Mouse (Mus musculus) adrenal gland, adult 2 months (tissue): Measurements from ENCODE around the gene D630045J12Rik. TPM values are rescaled to one million over a fixed set of nuclear protein-coding genes. Genes with fewer than 3 reads are reported as not detected.

Source experiments
- DNase-seq: peaks from one replicate; pipeline ENCODE4 v3.0.0; 2021
- polyA plus RNA-seq: library from polyadenylated mRNA; depleted of rRNA; stranded (reverse); fragments of >200 nt; gene quantifications from 2 replicates; pipeline ENCODE4 v1.2.3, GENCODE M21; 2012
- total RNA-seq, 2 experiments: library from RNA; stranded (reverse); gene quantifications; 2 replicates each; pipeline ENCODE4 v1.2.3; 2021

Gene D630045J12Rik
- total and polyA plus RNA-seq, 3 experiments, result 2.9 to 4.5 (median 3.2) TPM

DNA sequence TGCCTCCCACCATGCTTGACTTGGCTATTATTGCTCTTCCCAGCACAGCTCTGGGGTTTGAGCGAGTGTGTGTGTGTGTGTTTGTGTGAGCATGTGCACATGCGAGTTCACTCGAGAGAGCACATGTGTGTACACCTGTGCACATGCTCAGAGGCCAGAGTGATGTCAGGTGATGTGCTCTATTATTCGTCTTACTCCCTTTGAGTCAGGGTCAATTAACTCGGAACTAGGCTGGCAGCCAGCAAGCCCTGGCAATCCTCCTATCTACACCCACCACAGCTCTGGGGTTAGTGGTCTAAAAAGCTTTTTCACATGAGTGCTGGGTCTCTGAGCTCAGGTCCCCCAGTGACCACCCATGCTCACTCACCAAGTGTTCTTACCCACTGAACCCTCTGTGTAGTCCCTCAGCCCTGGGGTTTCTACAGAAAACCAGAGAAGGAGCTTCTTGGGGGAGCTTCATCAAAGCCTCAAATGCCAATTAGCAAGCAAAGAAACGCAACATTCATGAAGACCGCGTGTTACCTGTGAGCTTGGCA, 11.4 kb downstream of the D630045J12Rik start:
- DNase-seq, result no peak

DNA sequence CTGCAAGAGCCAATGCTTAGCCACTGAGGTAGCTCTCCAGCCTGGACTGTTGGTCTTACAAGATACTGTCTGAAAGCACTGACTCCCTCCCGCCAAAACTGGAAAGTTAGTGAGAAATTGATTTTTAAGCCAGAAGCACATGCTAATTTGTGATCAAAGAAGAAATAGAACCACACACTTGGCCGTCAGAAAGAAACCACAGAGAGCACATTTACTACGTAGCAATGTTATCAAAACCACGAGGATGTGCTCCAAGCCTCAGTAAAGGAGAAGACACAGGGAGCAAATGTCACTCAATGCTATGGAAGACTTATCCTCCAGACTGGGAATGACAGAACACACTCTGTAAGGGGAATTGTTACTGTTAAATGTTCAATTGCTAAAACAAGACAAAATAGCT, 12.3 kb downstream of the D630045J12Rik start:
- no peak for DNase-seq

DNA sequence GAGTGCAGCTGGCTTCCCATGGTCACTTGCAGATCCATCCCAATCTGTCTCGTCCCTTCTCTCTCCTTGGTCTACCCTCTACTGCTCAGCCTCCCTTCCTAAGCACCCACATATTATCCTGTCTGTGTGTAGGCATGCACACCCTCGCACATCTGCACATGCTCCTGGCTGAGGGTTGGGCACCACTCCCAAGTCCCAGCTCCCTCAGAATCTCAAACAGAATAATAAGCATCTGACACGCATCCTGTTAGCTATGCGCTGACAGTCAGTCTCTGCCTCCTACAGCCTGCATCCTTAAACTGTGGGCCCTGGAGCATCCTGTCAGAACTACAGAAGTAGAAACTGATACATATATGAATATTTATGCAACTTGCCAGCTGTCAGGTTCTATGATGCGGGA, 13.2 kb downstream of the D630045J12Rik start:
- DNase-seq, result no peak

- no peak for DNase-seq
Measured at GRCm38 (mm10) chr6:38238382-38238781, 15.4 kb downstream of the D630045J12Rik start.

- no peak for DNase-seq
Measured at GRCm38 (mm10) chr6:38235991-38236658, 17.7 kb downstream of the D630045J12Rik start.

GRCm38 (mm10) chr6:38233803-38234202, 20.0 kb downstream of the D630045J12Rik start:
- DNase-seq, result no peak

DNA sequence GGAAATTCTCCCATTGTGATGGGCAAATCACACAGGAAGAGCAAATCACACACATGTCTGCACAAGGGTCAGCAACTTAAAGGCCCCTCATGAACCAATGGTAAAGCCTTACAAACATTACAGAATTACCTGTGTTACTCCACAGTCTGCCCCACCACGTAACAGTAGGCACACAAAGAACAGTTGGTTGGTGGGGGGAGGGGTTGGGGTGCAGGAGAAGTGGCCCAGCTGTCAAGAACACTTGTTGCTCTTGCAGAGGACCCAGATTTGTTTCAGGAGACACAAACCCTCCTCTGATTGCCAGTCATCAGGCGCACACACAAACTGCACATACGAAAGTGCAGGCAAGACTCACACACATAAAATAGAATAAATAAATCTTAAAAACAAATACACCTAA, 20.9 kb downstream of the D630045J12Rik start:
- no peak for DNase-seq

GRCm38 (mm10) chr6:38231994-38232393, 21.8 kb downstream of the D630045J12Rik start:
- no peak for DNase-seq

DNA sequence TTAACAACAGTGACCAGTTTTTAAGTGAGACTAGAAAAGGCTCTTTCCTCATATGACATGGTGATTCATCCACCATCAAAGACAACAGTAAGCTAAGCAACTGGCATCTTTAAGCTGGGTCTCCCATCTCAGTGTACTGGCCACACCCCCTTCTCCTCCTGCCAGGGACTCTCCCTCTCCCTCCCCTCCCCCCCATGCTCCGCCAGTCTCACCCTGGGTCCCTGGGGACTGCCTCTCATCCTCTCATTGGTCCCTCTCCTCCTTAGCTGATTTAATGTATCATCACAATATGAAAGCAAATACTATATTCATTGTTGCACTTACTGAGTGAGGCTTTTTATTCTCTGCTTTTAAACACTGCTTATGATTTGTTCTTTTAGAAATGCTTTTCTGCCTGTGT, 29.7 kb downstream of the D630045J12Rik start:
- DNase-seq, result no peak

- no peak for DNase-seq
Measured at GRCm38 (mm10) chr6:38219261-38219660, 34.5 kb downstream of the D630045J12Rik start.

- DNase-seq, result no peak
Measured at GRCm38 (mm10) chr6:38215448-38216110, 38.2 kb downstream of the D630045J12Rik start.

- DNase-seq, result no peak
Measured at GRCm38 (mm10) chr6:38207621-38208020, 46.2 kb downstream of the D630045J12Rik start.

DNA sequence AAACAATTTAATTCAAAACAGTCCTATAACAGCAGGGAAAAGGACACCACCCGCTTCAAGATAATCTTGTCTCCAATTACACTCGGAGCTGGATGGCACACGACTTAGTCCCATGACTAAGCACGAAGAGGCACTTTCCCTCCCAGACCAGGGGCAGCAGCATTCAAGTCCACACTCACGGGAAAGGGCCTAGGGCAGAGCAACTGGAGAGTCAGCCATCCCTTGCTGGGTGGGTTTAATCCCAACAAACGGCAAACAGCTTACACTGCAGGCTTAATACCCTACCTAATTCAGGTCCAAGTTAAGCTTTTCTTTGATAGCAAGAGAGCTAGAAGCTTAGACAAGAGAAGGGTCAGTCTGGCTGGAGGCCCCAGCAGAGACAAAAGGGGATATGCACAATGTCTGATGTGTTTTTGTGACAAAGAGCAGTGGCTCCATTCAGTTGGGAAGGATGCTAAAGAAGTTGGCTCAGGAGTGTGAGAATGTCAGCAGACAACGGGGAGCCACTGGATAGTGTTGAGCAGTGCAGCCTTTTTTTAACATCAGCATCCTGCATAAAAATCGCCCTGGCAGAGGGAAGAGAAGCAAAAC, 46.8 kb downstream of the D630045J12Rik start:
- no peak for DNase-seq

GRCm38 (mm10) chr6:38205375-38205774, 48.4 kb downstream of the D630045J12Rik start:
- DNase-seq, result no peak

DNA sequence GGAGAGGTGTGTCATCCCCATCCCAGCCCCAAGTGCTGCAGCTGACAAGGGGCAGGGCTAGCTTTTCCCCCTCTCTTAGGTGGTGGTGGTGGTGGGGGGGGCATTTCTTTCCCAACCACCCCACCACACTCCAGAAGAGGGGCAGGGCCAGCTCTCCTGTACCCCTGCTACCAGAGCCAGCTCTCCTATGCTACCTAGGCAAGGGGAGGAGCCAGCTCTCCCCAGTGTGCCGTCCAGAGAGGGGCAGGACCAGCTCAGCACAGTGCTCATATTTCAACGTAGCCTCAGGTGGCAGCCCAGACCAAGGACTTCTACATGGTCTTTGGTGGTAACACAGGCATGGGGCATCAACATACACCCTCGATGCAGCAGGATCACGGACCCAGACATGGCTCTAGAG, 50.0 kb downstream of the D630045J12Rik start:
- DNase-seq, result no peak

DNA sequence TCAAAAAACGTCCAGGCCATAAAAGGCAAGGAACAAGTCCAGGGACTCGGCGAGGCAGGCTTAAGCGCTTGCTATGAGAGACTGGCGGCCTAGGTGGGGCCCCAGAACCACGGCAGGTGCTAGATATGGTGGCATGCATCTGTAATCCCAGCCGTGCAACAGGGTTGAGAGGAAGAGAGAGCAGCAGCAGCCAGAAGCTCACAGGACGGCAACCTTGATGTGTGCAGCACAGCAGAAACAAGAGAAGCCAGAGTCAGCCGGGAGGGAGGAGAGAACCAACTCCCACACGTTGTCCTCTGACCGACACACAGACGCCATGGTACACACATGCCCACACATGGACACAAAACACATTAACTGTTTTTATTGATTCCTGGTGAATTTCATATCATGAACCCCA, 51.0 kb downstream of the D630045J12Rik start:
- DNase-seq, result no peak

GRCm38 (mm10) chr6:38201495-38201894, 52.3 kb downstream of the D630045J12Rik start:
- no peak for DNase-seq

DNA sequence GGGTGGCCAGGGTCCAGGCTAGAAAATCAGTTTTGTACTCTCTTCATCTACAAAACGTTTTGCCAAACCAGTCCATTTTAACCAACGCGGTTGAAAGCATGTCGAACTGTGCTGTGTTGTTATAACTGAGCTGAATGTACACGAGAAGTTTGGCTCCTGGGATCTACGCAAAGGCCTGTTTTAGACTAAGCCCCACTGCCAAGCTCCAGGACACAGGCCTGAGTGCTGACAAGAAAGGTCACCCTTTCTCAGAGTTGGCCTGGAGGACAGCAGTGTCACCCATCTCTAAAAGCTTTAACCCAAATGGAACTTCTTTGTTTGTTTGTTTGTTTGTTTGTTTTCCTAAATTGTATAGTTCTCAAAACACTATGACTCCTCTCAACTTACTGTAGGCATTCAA, 54.2 kb downstream of the D630045J12Rik start:
- DNase-seq, result no peak

- no peak for DNase-seq
Measured at GRCm38 (mm10) chr6:38198727-38199126, 55.1 kb downstream of the D630045J12Rik start.

DNA sequence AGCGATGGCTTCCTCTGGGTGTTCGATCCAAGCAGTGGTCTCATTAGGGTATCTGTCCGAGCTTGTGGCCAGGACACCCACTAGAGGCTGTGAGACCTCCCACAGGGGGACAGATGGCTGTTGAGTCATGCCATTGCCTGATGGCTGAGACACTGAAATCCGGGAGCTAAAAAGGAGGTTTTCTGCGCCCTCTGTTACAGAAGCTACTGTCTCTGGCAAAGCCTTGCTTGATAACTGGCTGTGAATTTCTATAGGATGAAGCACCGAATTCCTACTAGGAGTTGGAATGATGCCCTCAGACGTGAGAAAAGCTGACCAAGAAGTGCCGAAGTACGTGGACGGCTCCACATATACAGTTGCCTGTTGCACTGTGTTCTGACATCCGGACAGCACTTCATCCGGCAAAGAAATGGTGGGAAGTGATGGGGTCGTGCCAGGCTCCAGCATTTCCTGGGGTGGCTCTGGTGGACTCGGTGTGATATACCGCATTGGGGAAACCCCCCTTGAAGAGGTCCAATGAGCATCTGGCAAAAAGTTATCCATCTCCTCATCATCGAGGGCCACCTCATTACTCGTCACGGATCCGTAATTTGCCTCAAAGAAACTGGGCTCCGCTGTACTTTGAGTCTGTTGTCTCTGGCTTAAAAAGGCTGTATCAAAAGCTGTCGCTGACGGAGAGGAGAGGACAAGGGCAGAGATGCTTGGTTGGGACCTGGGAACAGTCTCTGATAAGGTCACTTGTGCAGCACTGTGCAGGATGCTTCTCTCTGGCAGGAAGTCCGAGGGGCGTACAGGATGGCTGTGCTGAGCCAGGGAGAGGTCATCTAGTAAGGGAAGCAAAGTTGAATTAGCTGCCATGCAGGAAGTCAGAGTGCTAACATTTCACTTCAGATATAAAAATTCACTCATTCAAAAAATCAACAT, 57.3 kb downstream of the D630045J12Rik start:
- no peak for DNase-seq

- DNase-seq, result no peak
Measured at GRCm38 (mm10) chr6:38195306-38195705, 58.5 kb downstream of the D630045J12Rik start.

- no peak for DNase-seq
Measured at GRCm38 (mm10) chr6:38194046-38194445, 59.8 kb downstream of the D630045J12Rik start.
